Mouse (Mus musculus) stomach, embryonic 14.5 days (tissue): ENCODE measurements at regions not wholly inside any gene's neighbourhood (a gene's known extent, or its start where the extent isn't known, plus 50 kb on each side); places are given as distances from the start of the nearest gene placed in this dataset.

ENCODE experiments used
- ATAC-seq: fragments of 200-750 bp; cut with Nextera tagmentation; 2 replicates; pipeline ENCODE4 v1.8.0; 2017; ENCODE audit warnings: low read depth, moderate TSS enrichment; ENCODE audit not compliant: insufficient number of reproducible peaks, insufficient read depth, low FRiP score
- H3K27ac ChIP-seq: fragments of 300-500 bp; sonication (generic); 2 replicates; pipeline ENCODE4 v1.5.1; 2014; ENCODE audit warnings: mild to moderate bottlenecking, low read length, moderate library complexity, mixed read lengths
- H3K27me3 ChIP-seq: fragments of 300-500 bp; sonication (generic); 2 replicates; pipeline ENCODE4 v1.6.1; 2014; ENCODE audit warnings: low read length, control low read depth, mixed read lengths; ENCODE audit not compliant: control insufficient read depth, insufficient read depth
- H3K36me3 ChIP-seq: fragments of 300-500 bp; sonication (generic); 2 replicates; pipeline ENCODE4 v1.6.1; 2014; ENCODE audit warnings: mild to moderate bottlenecking, control low read depth, low read length, moderate library complexity, mixed read lengths; ENCODE audit not compliant: control insufficient read depth, insufficient read depth
- H3K4me1 ChIP-seq: fragments of 300-500 bp; sonication (generic); 2 replicates; pipeline ENCODE4 v1.6.1; 2014; ENCODE audit warnings: low read length, control low read depth, mixed read lengths; ENCODE audit not compliant: control insufficient read depth, insufficient read depth
- H3K4me2 ChIP-seq: fragments of 300-500 bp; sonication (generic); replicated peaks from 2 replicates; pipeline ENCODE4 v1.6.1; 2014; ENCODE audit warnings: low read depth, low read length, control low read depth
- H3K4me3 ChIP-seq: fragments of 300-500 bp; sonication (generic); 2 replicates; pipeline ENCODE4 v1.5.1; 2014; ENCODE audit warnings: low read depth, low read length, control low read depth
- H3K9ac ChIP-seq: fragments of 300-500 bp; sonication (generic); replicated peaks from 2 replicates; pipeline ENCODE4 v1.6.1; 2014; ENCODE audit warnings: low read depth, mild to moderate bottlenecking, control low read depth, low read length, moderate library complexity, mixed read lengths
- H3K9me3 ChIP-seq: fragments of 300-500 bp; sonication (generic); 2 replicates; pipeline ENCODE4 v1.6.1; 2016; ENCODE audit warnings: low read depth, low read length, control low read depth; ENCODE audit not compliant: control insufficient read depth
- WGBS: fragments of 180-500 bp; shearing (Covaris S2); extraction: QIAGEN DNeasy Blood & Tissue Kit; methylation state at CpG from one replicate; pipeline ENCODE4 v1.1.7; 2014; 5-methylcytosine and 5-hydroxymethylcytosine counted together

GRCm38 (mm10) chr6:39263615-39264014, 57.0 kb upstream of the Kdm7a start:
- 59% methylated on average over 8 of the region's 8 CpGs for WGBS
- Histone ChIP-seq H3K27ac (no peak overlapping the region), H3K36me3 (no peaks in the 10 kb centered on the region), H3K4me3 (no peak overlapping the region), H3K9me3 (no peaks in the 10 kb centered on the region), H3K9ac (no peak overlapping the region), H3K27me3 (no peaks in the 10 kb centered on the region), H3K4me2 (no peak overlapping the region), H3K4me1 (0 out of 2 replicates have a peak, but pooled peaks cover 4% of the 10 kb centered on the region)
- ATAC-seq = no peak

- Histone ChIP-seq H3K9ac (no peak overlapping the region), H3K27ac (no peak overlapping the region), H3K9me3 (no peaks in the 10 kb centered on the region), H3K4me1 (0 out of 2 replicates have a peak, but pooled peaks cover 4% of the 10 kb centered on the region), H3K4me2 (no peak overlapping the region), H3K27me3 (no peaks in the 10 kb centered on the region), H3K4me3 (no peak overlapping the region), H3K36me3 (no peaks in the 10 kb centered on the region)
- ATAC-seq = no peak
- 78% methylated on average over 8 of the region's 8 CpGs for WGBS
Observed at GRCm38 (mm10) chr6:39261951-39262350, 55.4 kb upstream of the Kdm7a start.

- Histone ChIP-seq H3K4me1 (0 out of 2 replicates have a peak, but pooled peaks cover 4% of the 10 kb centered on the region), H3K27ac (no peak overlapping the region), H3K9ac (no peak overlapping the region), H3K4me2 (no peak overlapping the region), H3K27me3 (no peaks in the 10 kb centered on the region), H3K36me3 (no peaks in the 10 kb centered on the region), H3K4me3 (no peak overlapping the region), H3K9me3 (no peaks in the 10 kb centered on the region)
- WGBS = 93% methylated on average over 4 of the region's 4 CpGs
- ATAC-seq = no peak
Observed at GRCm38 (mm10) chr6:39260480-39260879, 53.9 kb upstream of the Kdm7a start.

GRCm38 (mm10) chr6:39259129-39259528, 52.5 kb upstream of the Kdm7a start:
- no peak for ATAC-seq
- H3K4me3 ChIP-seq = no peak overlapping the region
- 84% methylated on average over 1 of the region's 1 CpGs for WGBS
- H3K9me3 ChIP-seq = no peaks in the 10 kb centered on the region
- no peaks in the 10 kb centered on the region for H3K4me1 ChIP-seq
- no peak overlapping the region for H3K9ac ChIP-seq
- no peaks in the 10 kb centered on the region for H3K36me3 ChIP-seq
- H3K27me3 ChIP-seq = no peaks in the 10 kb centered on the region
- no peak overlapping the region for H3K27ac ChIP-seq
- H3K4me2 ChIP-seq = no peak overlapping the region

DNA sequence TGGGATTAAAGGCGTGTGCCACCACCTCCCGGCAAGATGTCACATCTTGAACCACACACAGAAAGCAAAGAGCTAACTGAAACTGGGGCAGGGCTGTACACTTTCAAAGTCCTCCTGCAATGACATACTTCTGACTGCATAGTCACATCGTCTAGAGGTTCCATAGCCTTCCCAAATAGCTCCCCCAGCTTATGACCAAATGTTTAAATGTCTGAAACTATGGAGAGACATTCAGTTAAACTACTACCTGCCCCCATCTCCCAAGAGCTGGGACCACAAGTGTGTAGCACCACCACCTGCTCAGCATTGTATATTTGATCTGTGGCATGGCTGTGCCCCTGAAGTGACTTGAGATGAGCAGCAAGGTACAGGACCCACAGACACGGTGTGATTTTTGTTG, 52.1 kb upstream of the Kdm7a start:
- no peak overlapping the region for H3K4me3 ChIP-seq
- no peaks in the 10 kb centered on the region for H3K36me3 ChIP-seq
- no peak for ATAC-seq
- no peaks in the 10 kb centered on the region for H3K4me1 ChIP-seq
- H3K27me3 ChIP-seq = no peaks in the 10 kb centered on the region
- WGBS = 87% methylated on average over 4 of the region's 4 CpGs
- no peak overlapping the region for H3K27ac ChIP-seq
- H3K9me3 ChIP-seq = no peaks in the 10 kb centered on the region
- no peak overlapping the region for H3K9ac ChIP-seq
- no peak overlapping the region for H3K4me2 ChIP-seq

- no peaks in the 10 kb centered on the region for H3K9me3 ChIP-seq
- no peak overlapping the region for H3K9ac ChIP-seq
- H3K27ac ChIP-seq = no peak overlapping the region
- H3K27me3 ChIP-seq = no peaks in the 10 kb centered on the region
- no peaks in the 10 kb centered on the region for H3K36me3 ChIP-seq
- 45% methylated on average over 7 of the region's 7 CpGs for WGBS
- H3K4me2 ChIP-seq = peak overlapping the region; percentile 98
- no peaks in the 10 kb centered on the region for H3K4me1 ChIP-seq
- H3K4me3 ChIP-seq = no peak overlapping the region
- ATAC-seq = no peak
Observed at GRCm38 (mm10) chr6:39257667-39258395, 51.2 kb upstream of the Kdm7a start.

- H3K27ac ChIP-seq = peak overlapping the region; percentile 39; the same call in 1 of the 2 replicates
- no peaks in the 10 kb centered on the region for H3K36me3 ChIP-seq
- peak overlapping the region; percentile 98 for H3K4me2 ChIP-seq
- no peaks in the 10 kb centered on the region for H3K9me3 ChIP-seq
- H3K4me3 ChIP-seq = peak overlapping the region; percentile 48
- WGBS = 1% methylated on average over 18 of the region's 18 CpGs
- H3K27me3 ChIP-seq = no peaks in the 10 kb centered on the region
- H3K9ac ChIP-seq = peak overlapping the region; percentile 40
- peak; percentile 48; the same call in 1 of the 2 replicates for ATAC-seq
- H3K4me1 ChIP-seq = no peaks in the 10 kb centered on the region
Observed at GRCm38 (mm10) chr6:39257111-39257571, 50.6 kb upstream of the Kdm7a start.

- Histone ChIP-seq H3K27ac (peak overlapping the region; percentile 39; the same call in 1 of the 2 replicates), H3K9ac (peak overlapping the region; percentile 40)
- 2% methylated on average over 48 of the region's 48 CpGs for WGBS
Observed at GRCm38 (mm10) chr6:39256304-39257103, 49.9 kb upstream of the Kdm7a start.

More at GRCm38 (mm10) chr6:39256304-39257103, 49.9 kb upstream of the Kdm7a start:
- Histone ChIP-seq H3K4me2 (peak overlapping the region; percentile 98), H3K27me3 (no peaks in the 10 kb centered on the region), H3K4me1 (no peaks in the 10 kb centered on the region), H3K9me3 (no peaks in the 10 kb centered on the region), H3K36me3 (no peaks in the 10 kb centered on the region), H3K4me3 (peak overlapping the region; percentile 48)
- ATAC-seq = peak; percentile 66; the same call in 1 of the 2 replicates
